Mouse (Mus musculus) spleen, postnatal 14 days (tissue): ENCODE results near the gene Trp53.
"Not testable (repeated sequence)": the region's sequence is repeated elsewhere in the genome, so short reads cannot be mapped to it uniquely, and the experiment has no call there.

ENCODE experiments used
- DNase-seq, 2 experiments: peaks; one replicate each; pipeline ENCODE4 v3.0.0; 2021 to 2022; ENCODE audit warnings: low spot score in 2 of 2

The Trp53 gene

DNA sequence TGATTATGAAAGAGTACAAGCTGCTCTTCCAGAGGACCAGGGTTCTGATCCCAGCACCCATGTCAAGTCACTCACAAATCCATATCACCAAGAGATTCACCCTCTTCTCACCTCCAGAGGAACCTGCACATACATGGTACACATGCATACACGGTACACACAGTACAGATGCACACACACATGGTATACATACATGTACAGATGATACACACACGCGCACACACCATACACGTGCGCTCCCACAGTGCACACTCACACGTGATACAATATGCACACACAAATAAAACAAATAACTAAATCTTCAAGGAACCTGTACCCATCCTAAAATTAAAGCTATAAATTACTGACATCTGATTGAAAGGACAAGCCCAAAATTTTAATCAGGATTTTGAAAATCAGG, 14.7 kb downstream of the Trp53 start:
- DNase-seq = no peak

DNA sequence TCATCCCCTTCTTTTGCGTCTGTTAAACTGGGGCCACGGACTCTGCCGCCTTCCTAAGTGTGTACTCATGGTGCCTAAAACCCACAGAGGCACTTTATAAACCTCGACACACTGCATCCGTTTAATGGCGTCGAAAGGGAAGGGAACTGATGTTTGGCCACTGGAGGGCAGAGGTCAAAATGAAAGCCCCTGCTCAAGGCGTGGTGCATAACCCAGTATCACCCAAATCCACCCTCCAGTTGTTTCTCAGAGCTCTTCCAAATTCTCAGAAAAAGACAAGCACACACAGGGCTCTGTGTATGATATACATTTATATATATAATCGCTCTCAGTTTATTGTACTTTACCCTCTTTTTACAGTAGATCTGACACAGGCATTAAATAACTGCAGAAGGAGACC, 19.3 kb downstream of the Trp53 start:
- no peak for DNase-seq

DNA sequence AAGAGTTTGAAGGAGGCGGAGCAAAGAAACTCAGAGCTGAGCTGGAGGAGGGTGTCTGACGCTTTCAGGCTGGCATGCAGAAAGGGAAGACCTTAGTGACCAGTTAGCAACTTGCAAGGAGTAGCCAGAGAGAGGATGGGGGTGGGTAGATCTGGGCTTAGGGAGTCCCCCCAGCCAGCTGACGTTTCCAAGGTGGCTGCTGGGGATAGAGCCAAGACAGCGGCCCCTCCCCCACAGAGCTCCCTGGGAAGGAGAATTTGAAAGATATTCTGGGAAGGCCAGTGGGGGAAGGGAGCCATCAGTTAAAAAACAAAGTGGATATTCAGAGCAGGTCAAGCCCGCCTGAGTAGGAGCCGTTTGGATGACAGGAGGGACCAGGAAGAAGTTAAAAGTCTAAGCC, 19.9 kb downstream of the Trp53 start:
- DNase-seq = no peak

DNA sequence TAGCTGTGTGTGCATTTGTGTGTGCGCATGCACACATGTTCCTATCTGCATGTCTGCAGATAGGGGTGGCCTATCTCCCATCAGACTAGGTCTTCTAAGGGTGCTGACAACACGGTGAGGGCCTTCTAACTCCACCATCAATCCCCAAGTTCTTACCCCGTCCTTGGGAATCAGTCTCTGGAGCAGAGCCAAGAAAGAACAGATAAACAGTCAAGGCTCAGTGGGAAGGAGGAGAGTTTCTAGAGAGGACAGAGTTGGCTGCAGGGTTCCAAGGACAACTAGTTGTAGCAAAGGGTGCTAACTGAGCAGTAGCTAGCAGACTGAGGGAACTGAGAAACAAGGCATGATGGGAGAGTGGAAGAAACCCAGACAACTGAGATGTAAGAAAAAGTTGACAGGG, 21.6 kb downstream of the Trp53 start:
- no peak for DNase-seq

DNA sequence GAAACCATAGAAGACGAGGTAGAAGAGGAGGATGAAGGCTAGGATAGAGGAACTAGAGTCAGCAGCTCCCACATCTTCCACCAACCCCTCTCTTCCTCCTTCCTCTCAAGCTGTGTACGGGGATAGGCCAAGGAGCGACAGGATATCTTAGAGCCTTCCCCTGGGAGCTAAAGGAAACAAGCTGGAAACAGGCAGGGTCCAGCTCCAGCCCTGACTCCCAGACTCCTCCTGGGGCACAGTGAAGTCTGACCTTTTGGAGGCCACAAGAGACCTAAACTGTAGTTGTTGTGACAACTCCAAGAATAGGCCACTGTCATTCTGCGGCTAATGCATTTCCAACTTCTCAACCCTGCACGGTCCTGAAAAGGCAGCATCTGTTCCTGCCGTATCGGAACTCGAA, 23.4 kb downstream of the Trp53 start:
- no peak for DNase-seq

DNA sequence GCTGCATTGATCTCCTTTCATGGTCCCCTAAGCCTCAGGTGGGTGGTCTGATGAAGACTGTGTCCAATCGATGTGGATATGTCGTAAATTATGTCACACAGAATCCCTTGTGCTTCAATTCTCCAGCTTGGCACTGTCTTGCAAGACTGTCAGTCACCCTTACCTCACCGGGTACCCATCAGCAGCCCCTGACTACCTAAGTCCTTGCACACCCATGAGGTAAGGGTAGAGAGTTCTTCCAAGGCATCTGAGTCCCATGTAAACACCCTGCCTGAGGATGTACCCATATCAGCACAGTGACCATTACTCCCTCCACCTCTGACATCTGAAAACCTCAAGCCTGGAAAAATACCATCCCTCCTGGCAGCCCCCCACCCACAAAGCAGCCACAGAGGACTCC, 24.2 kb downstream of the Trp53 start:
- no peak for DNase-seq

DNA sequence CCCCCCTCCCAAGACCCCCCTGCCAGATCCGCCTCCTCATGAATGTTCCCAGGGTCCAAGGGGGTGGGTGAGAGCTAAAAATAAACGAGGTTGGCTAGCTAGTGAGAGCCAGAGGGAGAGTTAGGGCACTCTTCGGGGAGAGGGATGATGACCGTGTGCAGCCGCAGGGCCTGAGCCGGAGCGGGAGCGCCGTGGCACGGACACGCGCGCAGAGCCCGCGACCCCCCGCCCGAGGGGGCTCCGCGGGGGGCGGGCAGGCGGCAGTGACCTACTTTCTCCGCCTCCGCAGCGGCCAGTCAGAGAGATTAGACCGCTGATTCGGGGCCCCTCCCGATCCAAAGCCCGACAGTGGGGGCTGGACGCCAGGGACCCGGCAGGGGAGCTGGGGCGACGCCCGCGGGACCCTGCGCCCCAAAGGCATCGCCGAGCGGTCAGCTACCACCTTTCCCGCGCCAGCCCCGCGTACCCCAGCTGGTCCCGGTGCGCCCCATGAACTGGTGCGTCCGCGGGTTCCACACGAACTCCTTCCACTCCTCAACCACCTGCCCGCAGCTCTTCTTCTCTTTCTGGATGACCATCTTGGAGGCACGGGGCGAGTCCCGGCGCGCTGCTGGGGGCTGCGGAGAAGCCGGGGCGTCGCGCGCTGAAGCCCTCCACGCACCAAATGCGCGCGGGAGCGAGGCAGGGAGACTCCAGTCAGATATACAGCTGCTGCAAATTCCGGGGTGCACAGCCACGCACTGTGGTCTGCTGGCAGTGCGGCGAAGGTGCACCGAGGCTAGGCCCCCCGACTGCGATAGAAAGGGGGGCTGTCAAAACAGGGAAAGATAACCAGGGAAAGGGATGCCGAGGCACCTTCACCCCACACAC, 24.9 kb downstream of the Trp53 start:
- no peak for DNase-seq

DNA sequence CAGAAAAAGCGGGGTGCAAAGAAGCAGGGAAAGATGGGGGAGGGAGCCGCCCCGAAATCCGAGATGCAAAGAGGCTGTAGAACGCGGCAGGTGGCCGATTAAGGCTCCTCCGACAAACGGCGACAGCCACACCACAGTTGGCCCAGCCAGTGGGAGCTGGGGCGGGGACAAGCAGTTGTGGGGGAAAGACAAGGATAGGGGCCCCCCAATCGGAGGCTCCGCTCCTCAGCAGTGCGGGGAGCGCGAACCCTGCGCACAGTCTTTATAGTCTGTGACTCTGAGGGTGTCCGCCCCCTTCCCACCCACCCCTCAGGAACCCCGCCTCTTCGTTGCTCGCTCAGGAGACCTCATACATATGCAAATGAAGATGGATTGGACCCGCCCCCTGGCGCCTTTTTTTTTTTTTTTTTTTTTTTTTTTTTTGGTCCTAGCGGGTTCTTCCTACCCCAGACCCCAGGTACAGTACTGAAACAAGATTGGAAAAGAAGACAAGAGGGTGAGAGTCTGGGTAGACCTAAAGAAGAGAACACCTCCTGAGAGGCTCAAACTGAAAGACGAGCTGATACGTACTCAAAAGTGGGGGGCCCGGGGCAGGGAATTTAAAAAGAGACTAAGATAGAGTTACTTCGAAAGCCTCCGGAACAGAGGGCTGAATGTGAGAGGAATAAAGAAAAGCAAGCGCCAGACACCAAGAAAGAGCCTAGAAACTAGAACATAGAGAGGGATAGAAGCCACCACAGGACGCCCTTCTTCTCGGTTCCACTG, 25.7 kb downstream of the Trp53 start, which contains the start of gene Atp1b2:
TSS of gene Atp1b2 (minus strand) at position 217 of the 765 bp plus-strand sequence.
- peak; percentile 59 to 67 for DNase-seq

DNA sequence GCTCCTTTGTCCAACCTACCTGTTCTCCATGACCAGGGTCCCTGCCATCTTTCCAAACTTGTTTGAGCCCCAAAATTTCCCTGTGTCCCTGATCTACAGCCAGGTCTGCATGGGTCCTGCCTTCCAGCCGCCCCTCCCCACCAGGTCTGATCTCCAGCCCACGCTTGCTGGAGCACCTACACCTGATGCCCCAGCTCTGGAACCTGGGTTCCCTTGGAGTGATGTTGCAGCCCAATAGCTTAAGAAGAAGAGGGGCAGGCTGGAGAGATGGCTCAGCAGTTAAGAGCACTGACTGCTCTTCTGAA, 26.3 kb downstream of the Trp53 start:
- DNase-seq = no peak

DNA sequence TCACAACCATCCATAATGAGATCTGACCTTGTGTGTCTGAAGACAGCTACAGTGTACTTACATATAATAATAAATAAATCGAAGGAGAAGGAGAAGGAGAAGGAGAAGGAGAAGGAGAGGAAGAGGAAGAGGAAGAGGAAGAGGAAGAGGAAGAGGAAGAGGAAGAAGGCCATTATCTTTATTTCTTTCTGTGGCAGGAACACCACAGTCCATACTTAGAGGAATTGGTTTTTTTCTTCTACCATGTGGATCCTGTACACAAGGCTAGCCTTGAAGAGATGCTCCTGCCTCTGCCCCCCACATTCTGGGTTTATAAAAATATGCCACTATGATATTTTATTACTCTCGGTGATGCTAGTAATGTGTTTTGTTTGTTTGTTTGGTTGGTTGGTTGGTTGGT, 26.7 kb downstream of the Trp53 start:
- no peak for DNase-seq

DNA sequence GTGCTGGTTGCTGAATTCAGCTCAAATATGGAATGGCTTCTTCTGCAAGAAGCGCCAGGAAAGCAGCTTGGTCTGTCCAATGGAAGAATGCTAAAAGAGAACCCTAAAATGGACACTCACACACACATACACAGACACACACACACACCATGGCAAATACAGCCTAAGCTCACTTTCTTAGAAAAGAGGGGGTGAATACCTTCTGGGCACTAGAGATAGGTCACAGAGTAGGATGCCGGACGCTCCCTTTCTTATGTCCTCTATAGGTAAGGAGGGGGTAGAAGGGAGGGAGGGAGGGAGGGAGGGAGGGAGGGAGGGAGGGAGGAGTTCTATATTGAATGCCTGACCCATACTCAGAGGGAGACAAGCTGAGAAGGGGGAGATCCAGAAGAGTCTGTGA, 28.4 kb downstream of the Trp53 start:
- no peak for DNase-seq

DNA sequence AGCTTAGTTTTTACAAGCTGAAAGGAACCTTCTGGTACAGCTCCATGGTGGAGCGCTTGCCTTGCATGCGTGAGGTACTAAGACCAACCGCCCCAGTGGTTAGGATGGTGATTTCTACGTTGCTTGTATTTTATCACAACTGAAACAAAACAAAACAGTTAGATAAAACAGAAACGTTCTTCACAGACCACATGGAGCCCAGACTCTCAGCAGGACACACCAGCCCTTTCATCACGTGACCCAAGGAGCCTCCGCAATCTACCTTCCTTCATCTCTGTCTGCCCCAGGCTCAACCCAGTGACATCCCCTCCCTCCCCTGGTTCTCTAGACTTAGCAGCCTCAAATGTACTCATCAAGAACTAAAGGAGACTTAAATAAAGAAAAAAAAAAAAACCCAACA, 29.3 kb downstream of the Trp53 start:
- no peak for DNase-seq

DNA sequence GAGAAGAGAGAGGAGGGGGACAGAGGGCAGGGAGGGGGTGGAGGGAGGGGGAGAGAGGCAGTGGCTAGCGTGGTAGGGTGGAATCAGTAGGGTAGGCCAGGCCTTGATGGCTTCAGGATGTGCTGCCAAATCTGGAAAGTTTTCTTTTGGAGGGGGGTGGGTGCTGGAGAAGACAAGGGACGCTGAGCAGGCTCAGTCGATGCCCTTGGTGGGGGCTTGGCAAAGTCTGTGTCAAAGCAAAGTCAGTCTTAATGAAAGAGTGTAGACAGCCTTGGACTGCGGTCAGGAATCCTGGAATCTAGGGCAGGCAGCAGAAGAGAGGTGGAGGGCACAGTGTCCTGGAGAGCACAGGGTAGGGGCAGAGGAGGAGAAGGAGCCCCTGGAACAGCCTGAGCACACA, 30.7 kb downstream of the Trp53 start:
- no peak for DNase-seq

DNA sequence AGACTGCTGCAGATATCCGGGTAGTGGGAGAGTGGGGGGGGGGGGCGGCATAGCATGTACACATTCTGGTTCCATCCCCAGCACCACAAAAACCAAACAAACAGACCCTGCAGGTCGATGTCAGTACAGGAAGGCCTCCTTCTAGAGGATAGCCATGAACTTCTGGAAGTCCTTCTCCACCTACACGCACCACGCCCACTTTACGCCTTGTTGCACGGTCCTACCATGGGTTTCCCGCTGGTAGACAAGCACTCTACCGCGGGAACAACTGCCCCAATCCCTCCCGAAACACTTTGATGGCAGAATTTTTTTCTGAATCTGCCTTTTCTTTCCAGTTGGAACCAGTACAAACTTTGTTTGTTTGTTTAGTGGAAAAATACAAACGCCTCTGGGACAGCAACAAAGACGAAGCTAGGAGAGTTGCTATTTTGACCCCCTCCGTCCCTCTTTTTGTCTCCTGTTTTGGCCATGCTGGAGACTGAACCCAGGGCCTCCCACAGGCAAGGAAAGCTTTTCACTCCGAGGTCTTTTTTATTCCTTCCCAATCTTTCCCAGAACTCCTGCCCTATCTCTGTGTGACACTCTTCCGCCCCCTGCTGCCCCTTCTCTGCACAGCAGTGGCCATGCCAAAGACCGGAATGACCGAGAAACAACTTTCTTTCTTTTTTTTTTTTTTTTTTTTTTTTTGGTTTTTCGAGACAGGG, 33.5 kb downstream of the Trp53 start:
- peak; percentile 64 to 77 for DNase-seq

DNA sequence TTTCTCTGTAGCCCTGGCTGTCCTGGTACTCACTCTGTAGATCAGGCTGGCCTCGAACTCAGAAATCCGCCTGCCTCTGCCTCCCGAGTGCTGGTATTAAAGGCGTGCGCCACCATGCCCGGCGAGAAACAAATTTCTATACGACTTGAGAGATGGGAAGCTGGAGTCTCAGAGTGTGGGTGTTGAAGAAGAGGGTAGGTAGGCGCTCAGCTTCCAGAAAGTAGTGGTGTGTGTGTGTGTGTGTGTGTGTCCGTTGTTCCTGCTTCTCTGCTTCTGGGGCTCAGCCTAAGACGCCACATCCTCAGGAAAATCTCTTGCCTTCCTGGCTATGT, 34.1 kb downstream of the Trp53 start:
- not testable (repeated sequence) for DNase-seq

DNA sequence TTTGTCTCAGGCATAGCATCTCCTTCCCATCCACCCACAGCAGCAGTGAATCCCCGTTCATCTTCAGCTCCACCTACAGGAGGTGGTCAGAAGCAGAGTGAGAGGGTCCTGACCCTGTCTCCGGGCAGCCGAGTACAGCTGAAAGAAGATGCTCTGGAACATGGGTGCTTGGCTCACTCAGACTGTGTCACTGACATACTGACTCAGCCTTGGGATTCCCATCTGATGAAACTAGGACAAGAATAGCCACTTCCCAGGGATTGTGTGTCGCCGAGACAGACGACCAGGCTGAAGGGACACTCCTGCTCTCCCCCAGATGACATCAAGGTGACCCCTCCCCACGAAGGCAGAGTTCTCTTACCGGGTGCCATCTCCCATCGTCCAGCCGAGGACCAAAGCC, 36.6 kb downstream of the Trp53 start:
- DNase-seq = no peak

DNA sequence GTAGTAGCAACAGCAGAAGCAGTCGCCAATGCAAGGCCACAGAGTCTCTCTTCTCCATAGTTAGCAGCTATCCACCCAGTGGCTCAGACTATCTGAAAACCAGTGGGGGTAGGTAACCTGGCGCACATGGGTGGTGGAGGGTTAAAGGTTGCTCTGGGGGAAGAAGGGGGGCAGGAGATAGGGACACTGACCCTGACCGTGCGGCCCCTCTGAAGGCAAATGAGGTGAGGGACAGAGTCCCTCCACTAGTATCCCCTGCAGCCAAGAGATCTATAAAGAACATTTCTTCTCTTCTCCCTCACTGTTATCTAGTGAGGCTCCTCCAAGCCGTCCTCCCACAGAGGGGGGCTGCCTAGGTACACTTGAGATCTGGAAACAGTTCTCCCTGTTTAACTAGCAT, 37.6 kb downstream of the Trp53 start, which contains the start of gene Shbg:
TSS of gene Shbg (minus strand) at position 101 of the 400 bp plus-strand sequence.
- DNase-seq = no peak

DNA sequence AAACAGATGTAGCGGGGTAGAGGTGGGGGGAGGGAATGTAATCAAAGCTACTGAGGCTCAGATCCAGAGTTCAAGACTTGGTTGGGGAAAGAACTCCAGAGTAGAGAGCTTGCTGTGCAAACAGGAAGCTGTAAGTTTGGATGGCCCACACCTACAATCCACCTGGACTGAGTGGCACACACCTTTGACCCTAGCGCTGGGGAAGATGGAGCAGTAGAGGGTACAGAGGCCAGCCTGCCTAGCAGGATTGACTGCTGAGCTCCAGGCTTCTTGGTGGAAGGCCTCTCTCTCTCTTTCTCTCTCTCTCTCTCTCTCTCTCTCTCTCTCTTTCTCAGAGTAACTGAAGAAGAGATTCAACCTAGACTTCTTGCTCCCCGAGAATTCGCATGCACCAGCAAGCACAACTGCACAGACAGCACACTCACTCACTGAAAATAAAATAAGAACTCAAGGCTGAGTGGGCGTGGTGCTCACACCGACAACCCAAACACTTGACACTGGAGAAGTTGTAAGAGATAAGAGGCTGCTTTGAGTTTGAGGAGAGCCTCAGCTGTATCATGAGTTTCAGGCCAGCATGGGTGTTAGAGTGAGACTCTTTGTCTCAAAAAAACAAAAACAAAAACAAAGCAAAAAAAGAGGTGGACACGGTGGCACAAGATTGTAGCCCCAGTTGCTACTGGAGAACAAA, 40.4 kb downstream of the Trp53 start:
- DNase-seq = no peak

DNA sequence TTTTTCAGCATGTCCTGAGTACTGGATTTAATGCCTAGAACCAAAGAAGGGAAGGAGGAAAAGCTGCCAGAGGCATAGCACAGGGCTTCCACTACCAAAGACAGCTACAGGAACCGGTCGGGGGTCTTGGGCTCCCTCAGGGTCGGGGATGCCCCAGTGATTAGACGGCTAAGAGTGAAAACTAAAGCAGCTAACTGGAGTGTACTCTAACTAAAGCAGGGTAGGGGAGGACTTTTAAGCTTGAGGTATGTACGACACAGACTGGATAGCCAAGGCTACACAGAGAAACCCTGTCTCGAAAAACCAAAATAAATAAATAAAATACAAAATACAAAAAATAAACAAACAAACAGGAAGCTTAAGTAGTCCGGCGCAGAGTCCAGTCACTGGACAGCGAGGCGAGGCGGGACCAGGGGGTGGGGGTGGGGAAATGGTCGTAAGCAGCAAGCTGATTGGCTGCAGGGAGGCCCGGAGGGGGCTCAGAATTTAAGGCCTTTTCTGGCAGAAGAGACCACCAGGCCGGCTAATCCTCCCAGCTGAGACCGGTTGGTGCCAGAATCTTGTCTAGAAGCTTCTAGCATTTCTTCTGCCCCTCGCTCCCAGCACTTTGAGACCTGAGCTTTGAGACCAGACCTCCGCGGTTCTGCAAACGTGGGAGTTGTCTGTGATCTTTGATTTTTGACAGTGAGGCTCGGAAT, 41.6 kb downstream of the Trp53 start, which contains the start of gene Sat2:
TSS of gene Sat2 (plus strand) at position 454 of the 698 bp plus-strand sequence.
- no peak for DNase-seq

DNA sequence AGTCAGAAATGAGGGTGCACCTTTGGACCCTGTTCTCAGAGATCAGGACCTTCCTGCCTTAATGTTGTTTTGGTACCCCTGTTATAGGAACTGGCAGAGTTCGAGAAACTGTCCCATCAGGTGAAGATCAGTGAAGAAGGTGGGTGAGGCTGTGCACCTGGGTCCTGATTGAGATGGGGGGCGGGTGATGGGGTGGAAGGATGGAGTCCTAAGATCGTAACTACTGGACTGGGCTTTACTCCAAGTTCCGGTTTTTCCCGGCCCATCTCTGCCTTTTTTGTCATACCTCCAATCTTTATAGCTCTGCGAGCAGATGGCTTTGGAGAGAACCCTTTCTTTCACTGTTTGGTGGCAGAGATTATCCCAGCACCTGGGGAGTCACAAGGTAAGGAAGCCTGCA, 42.2 kb downstream of the Trp53 start:
- no peak for DNase-seq

DNA sequence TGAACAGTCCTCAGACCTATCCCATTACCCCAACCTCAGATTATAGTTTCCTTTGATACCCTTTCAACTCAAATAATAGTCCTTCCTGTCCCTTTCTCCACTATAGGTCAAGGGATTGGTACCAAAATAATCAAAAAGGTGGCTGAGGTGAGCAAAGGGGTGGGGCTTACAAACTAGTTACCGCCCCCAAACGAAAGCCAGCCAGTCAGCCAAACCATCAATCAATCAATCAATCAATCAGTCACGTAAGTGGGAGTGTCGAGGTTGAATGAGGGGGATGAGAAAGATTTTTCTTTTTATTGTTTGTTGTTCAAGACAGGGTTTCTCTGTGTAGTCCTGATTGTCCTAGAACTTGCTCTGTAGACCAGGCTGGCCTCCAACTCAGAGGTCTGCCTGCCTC, 42.8 kb downstream of the Trp53 start:
- no peak for DNase-seq
